Mouse (Mus musculus) cortical plate, adult 2 months (tissue): ENCODE results near the gene Nsun7.

Experiments
- CTCF ChIP-seq: fragments of 200-500 bp; IDR thresholded peaks from 2 replicates; pipeline ENCODE4 v1.5.1; 2011; ENCODE audit warnings: mild to moderate bottlenecking, control low read depth, low read length; ENCODE audit not compliant: insufficient read depth; ENCODE audit errors: extremely low read depth
- POLR2A ChIP-seq: fragments of 200-500 bp; IDR thresholded peaks from 2 replicates; pipeline ENCODE4 v1.6.1; 2011; ENCODE audit warnings: mild to moderate bottlenecking, low read length, control low read depth; ENCODE audit not compliant: insufficient read depth; ENCODE audit errors: extremely low read depth

GRCm38 (mm10) chr5:66226526-66226925 lies 33.2 kb upstream of the Nsun7 start:
- no peak for TF ChIP-seq CTCF
- no peak for TF ChIP-seq POLR2A
